Mouse (Mus musculus): Measurements from ENCODE around the gene Acss3.

- TF ChIP-seq POLR2A (IDR thresholded peaks at IDR 0.05; ENCODE audit: insufficient read depth, low read length) (no peak), CTCF (IDR thresholded peaks at IDR 0.05; ENCODE audit: low read depth, low read length) (no peak), EP300 (IDR thresholded peaks at IDR 0.05; ENCODE audit: insufficient read depth, low read depth, low read length) (no peak)
Measured at GRCm38 (mm10) chr10:107123529-107124335, at the start of gene Acss3.

All from ES-Bruce4 (cell line).